Mouse (Mus musculus) stomach, postnatal 0 days (tissue): ENCODE data around the gene Zdbf2.

Experiments used
- CTCF ChIP-seq: IDR thresholded peaks from 2 replicates; pipeline ENCODE4 v1.5.1; 2016; ENCODE audit warnings: antibody characterized with exemption, low read depth, mild to moderate bottlenecking, moderate library complexity
- EP300 ChIP-seq: optimal IDR thresholded peaks from 2 replicates; pipeline ENCODE3; 2016; ENCODE audit warnings: antibody characterized with exemption

DNA sequence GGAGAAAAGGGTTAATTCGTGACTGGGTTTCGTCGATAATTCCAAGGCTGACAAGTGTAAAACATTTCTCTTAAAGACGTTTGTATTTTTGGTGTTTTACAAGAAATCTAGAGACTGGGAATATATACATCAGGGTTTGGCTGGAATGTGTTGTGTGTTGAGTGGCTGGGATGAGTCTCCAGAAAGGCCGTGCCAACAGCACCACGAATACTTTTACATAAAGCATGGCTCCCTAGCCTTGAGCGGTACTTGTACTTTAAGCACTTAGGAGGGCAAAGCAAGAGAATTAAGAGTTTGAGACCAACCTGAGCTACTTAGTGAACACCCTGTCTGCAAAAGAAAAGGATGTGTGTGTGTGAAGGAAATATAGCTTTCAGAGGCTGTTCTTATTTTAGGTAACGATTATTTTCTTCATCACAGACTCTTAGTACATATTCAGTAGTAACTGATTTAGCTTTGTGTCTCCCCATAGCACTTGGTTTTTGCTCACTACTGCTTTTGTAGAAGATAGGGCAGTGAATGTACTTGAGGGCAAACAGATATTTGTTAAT lies 865 bp upstream of the Zdbf2 start:
- no peak for TF ChIP-seq CTCF
- TF ChIP-seq EP300: no peak
